Mouse (Mus musculus) hindbrain, embryonic 15.5 days (tissue): ENCODE data around the gene Fcrlb. TPM values are rescaled to one million over a fixed set of nuclear protein-coding genes. Genes with fewer than 3 reads are reported as not detected.

Experiments used
- ATAC-seq: fragments of 200-750 bp; cut with Nextera tagmentation; 2 replicates; pipeline ENCODE4 v1.8.0; 2017; ENCODE audit warnings: low read depth, moderate number of reproducible peaks, moderate TSS enrichment; ENCODE audit not compliant: low FRiP score
- H3K27ac ChIP-seq: fragments of 300-500 bp; sonication (generic); replicated peaks from 2 replicates; pipeline ENCODE4 v1.5.1; 2015; ENCODE audit warnings: mild to moderate bottlenecking, inconsistent platforms
- H3K27me3 ChIP-seq: fragments of 300-500 bp; sonication (generic); 2 replicates; pipeline ENCODE4 v1.6.1; 2015; ENCODE audit warnings: control low read depth, inconsistent platforms
- H3K36me3 ChIP-seq: fragments of 300-500 bp; sonication (generic); 2 replicates; pipeline ENCODE4 v1.6.1; 2015; ENCODE audit warnings: control low read depth, inconsistent platforms
- H3K4me1 ChIP-seq: fragments of 300-500 bp; sonication (generic); replicated peaks from 2 replicates; pipeline ENCODE4 v1.6.1; 2015; ENCODE audit warnings: control low read depth, inconsistent platforms
- H3K4me2 ChIP-seq: fragments of 300-500 bp; sonication (generic); 2 replicates; pipeline ENCODE4 v1.6.1; 2015; ENCODE audit warnings: moderate library complexity, mild to moderate bottlenecking, inconsistent platforms
- H3K4me3 ChIP-seq: fragments of 300-500 bp; sonication (generic); 2 replicates; pipeline ENCODE4 v1.5.1; 2015; ENCODE audit warnings: mild to moderate bottlenecking, inconsistent platforms
- H3K9ac ChIP-seq: fragments of 300-500 bp; sonication (generic); 2 replicates; pipeline ENCODE4 v1.6.1; 2015; ENCODE audit warnings: inconsistent platforms
- H3K9me3 ChIP-seq: fragments of 300-500 bp; sonication (generic); 2 replicates; pipeline ENCODE4 v1.6.1; 2016; ENCODE audit warnings: control low read depth, inconsistent platforms
- WGBS: fragments of 180-500 bp; shearing (Covaris S2); methylation state at CpG from one replicate; pipeline ENCODE4 v1.1.7; 2015; 5-methylcytosine and 5-hydroxymethylcytosine counted together
- polyA plus RNA-seq: library from polyadenylated mRNA; unstranded; fragments of >200 nt; fragmentation: Nextera tagmentation; extraction: Ambion mirVana; gene quantifications from 2 replicates; pipeline ENCODE4 v1.2.1, GENCODE M21; 2015

Gene Fcrlb
- polyA plus RNA-seq, 1 experiment from 2014 or later = 1.4 TPM

- no peak overlapping the region for H3K27ac ChIP-seq
- ATAC-seq = no peak
- no peaks in the 10 kb centered on the region for H3K27me3 ChIP-seq
- WGBS = 92% methylated on average over 5 of the region's 5 CpGs
- no peak overlapping the region for H3K9ac ChIP-seq
- no peak overlapping the region for H3K4me2 ChIP-seq
- peaks cover 15% of the 10 kb centered on the region for H3K4me1 ChIP-seq
- no peaks in the 10 kb centered on the region for H3K36me3 ChIP-seq
- H3K4me3 ChIP-seq = no peak overlapping the region
- no peaks in the 10 kb centered on the region for H3K9me3 ChIP-seq
Observed at GRCm38 (mm10) chr1:170865406-170865805, 47.3 kb downstream of the Fcrlb start.

- peaks cover 15% of the 10 kb centered on the region for H3K4me1 ChIP-seq
- H3K4me2 ChIP-seq = no peak overlapping the region
- H3K9me3 ChIP-seq = no peaks in the 10 kb centered on the region
- no peaks in the 10 kb centered on the region for H3K36me3 ChIP-seq
- no peak overlapping the region for H3K4me3 ChIP-seq
- no peaks in the 10 kb centered on the region for H3K27me3 ChIP-seq
- H3K9ac ChIP-seq = no peak overlapping the region
- 85% methylated on average over 3 of the region's 3 CpGs for WGBS
- no peak for ATAC-seq
- H3K27ac ChIP-seq = no peak overlapping the region
Observed at GRCm38 (mm10) chr1:170864754-170865153, 48.0 kb downstream of the Fcrlb start.

DNA sequence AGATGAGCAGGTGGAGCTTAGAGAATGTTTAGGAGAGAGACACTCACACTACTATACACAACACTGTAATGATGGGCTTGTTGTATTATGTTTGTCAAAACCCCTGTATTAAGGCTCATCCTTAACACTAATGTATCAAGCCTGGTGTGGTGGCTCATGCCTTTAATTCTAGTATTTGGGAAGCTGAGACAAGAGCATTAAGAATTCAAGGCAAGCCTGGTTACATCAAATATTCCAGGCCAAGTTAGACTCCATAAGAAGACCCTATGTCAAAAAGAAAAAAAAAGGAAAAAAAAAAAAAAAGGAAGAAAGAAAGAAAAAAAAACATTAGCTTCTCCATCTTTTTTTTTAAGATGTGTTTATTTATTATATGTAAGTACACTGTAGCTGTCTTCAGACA, 48.5 kb downstream of the Fcrlb start:
- H3K9ac ChIP-seq = no peak overlapping the region
- no peak for ATAC-seq
- H3K36me3 ChIP-seq = no peaks in the 10 kb centered on the region
- no peaks in the 10 kb centered on the region for H3K27me3 ChIP-seq
- H3K9me3 ChIP-seq = no peaks in the 10 kb centered on the region
- no peak overlapping the region for H3K4me3 ChIP-seq
- no peak overlapping the region for H3K4me2 ChIP-seq
- H3K27ac ChIP-seq = no peak overlapping the region
- peaks cover 11% of the 10 kb centered on the region for H3K4me1 ChIP-seq

- Histone ChIP-seq H3K9me3 (no peaks in the 10 kb centered on the region), H3K27me3 (no peaks in the 10 kb centered on the region), H3K36me3 (no peaks in the 10 kb centered on the region), H3K27ac (no peak overlapping the region), H3K4me3 (no peak overlapping the region), H3K4me1 (peaks cover 9% of the 10 kb centered on the region), H3K4me2 (no peak overlapping the region), H3K9ac (no peak overlapping the region)
- ATAC-seq = no peak
- 73% methylated on average over 4 of the region's 4 CpGs for WGBS
Observed at GRCm38 (mm10) chr1:170863033-170863432, 49.7 kb downstream of the Fcrlb start.

- WGBS = 80% methylated on average over 3 of the region's 3 CpGs
- no peaks in the 10 kb centered on the region for H3K9me3 ChIP-seq
- ATAC-seq = no peak
- no peak overlapping the region for H3K27ac ChIP-seq
- H3K36me3 ChIP-seq = no peaks in the 10 kb centered on the region
- H3K27me3 ChIP-seq = no peaks in the 10 kb centered on the region
- peaks cover 9% of the 10 kb centered on the region for H3K4me1 ChIP-seq
- H3K4me3 ChIP-seq = no peak overlapping the region
- no peak overlapping the region for H3K4me2 ChIP-seq
- no peak overlapping the region for H3K9ac ChIP-seq
Observed at GRCm38 (mm10) chr1:170862435-170862717, 50.4 kb downstream of the Fcrlb start.

- H3K4me3 ChIP-seq = no peak overlapping the region
- no peaks in the 10 kb centered on the region for H3K36me3 ChIP-seq
- H3K9me3 ChIP-seq = no peaks in the 10 kb centered on the region
- no peak overlapping the region for H3K4me2 ChIP-seq
- H3K4me1 ChIP-seq = peaks cover 7% of the 10 kb centered on the region
- no peak overlapping the region for H3K27ac ChIP-seq
- no peak for ATAC-seq
- no peaks in the 10 kb centered on the region for H3K27me3 ChIP-seq
- WGBS = 87% methylated on average over 13 of the region's 13 CpGs
- H3K9ac ChIP-seq = no peak overlapping the region
Observed at GRCm38 (mm10) chr1:170861671-170862434, 50.9 kb downstream of the Fcrlb start.

DNA sequence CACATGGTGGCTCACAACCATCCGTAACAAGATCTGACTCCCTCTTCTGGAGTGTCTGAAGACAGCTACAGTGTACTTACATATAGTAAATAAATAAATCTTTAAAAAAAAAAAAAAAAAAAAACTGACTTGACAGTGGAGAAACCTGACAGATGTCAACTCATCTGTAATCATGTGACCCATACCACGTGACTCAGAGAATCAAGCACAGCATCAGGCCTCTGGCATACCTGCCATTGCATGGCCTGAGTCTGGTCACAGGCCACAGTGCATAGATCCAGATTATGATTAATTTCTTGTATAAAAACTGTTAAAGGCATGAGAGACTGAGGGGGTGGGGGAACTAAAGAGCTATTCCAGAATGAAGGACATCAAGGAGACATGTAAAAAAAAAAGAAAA, 53.9 kb downstream of the Fcrlb start:
- H3K27ac ChIP-seq = no peak overlapping the region
- ATAC-seq = no peak
- H3K36me3 ChIP-seq = no peaks in the 10 kb centered on the region
- no peak overlapping the region for H3K4me3 ChIP-seq
- no peak overlapping the region for H3K9ac ChIP-seq
- no peaks in the 10 kb centered on the region for H3K27me3 ChIP-seq
- no peaks in the 10 kb centered on the region for H3K4me1 ChIP-seq
- H3K4me2 ChIP-seq = no peak overlapping the region
- H3K9me3 ChIP-seq = no peaks in the 10 kb centered on the region
- WGBS = 88% methylated on average over 2 of the region's 2 CpGs

- Histone ChIP-seq H3K4me2 (no peak overlapping the region), H3K36me3 (no peaks in the 10 kb centered on the region), H3K9me3 (no peaks in the 10 kb centered on the region), H3K27me3 (no peaks in the 10 kb centered on the region), H3K9ac (no peak overlapping the region), H3K4me3 (no peak overlapping the region), H3K4me1 (no peaks in the 10 kb centered on the region), H3K27ac (no peak overlapping the region)
- no peak for ATAC-seq
- 90% methylated on average over 2 of the region's 2 CpGs for WGBS
Observed at GRCm38 (mm10) chr1:170857369-170857768, 55.4 kb downstream of the Fcrlb start.

Other genes with a start within 250 kb of the Fcrlb start
- gene Atf6, start 45.2 kb downstream of the Fcrlb start, polyA plus RNA-seq = 7.3 and 7.6 TPM in 2 replicates
- gene Gm26620, start 27.9 kb downstream of the Fcrlb start, polyA plus RNA-seq = 0.21 and 1.2 TPM in 2 replicates
- gene Dusp12, start 27.4 kb downstream of the Fcrlb start, polyA plus RNA-seq = 38.4 and 46.0 TPM in 2 replicates
- gene Fcrla, start 14.6 kb upstream of the Fcrlb start, polyA plus RNA-seq = not detected in 2 replicates
- gene Fcgr2b, start 63.6 kb upstream of the Fcrlb start, polyA plus RNA-seq = 1.7 and 2.6 TPM in 2 replicates
- 0.27 and 1.0 TPM in 2 replicates for gene Fcgr4, start 106.0 kb upstream of the Fcrlb start, polyA plus RNA-seq
- 9.6 and 12.3 TPM in 2 replicates for gene Fcgr3, start 152.0 kb upstream of the Fcrlb start, polyA plus RNA-seq
- gene Cfap126, start 201.0 kb upstream of the Fcrlb start, polyA plus RNA-seq = 7.7 and 14.1 TPM in 2 replicates
- gene Sdhc, start 237.7 kb upstream of the Fcrlb start, polyA plus RNA-seq = 290 and 297 TPM in 2 replicates
- 4.2 and 7.7 TPM in 2 replicates for gene Mpz, start 237.8 kb upstream of the Fcrlb start, polyA plus RNA-seq